Mouse (Mus musculus): Measurements from ENCODE around the gene Pum2.

GRCm38 (mm10) chr12:8728739-8729138 is 54.8 kb downstream of the Pum2 start:
- TF ChIP-seq CTCF (IDR thresholded peaks at IDR 0.05; ENCODE audit: borderline replicate concordance, control insufficient read depth, extremely low read depth, insufficient read depth, low read length, poor library complexity) (no peak), POLR2A (IDR thresholded peaks at IDR 0.05; ENCODE audit: control insufficient read depth, extremely low read depth, insufficient read depth, low read length, poor library complexity) (no peak)
